Mouse (Mus musculus) heart, adult 11 months (tissue): ENCODE data around the gene Olfr279.
"Not testable (repeated sequence)": the region's sequence is repeated elsewhere in the genome, so short reads cannot be mapped to it uniquely, and the experiment has no call there.

Source experiments
- DNase-seq: peaks from one replicate; pipeline ENCODE4 v3.0.0; 2022

Gene Olfr279

GRCm38 (mm10) chr15:98511386-98511928 lies 19.3 kb downstream of the Olfr279 start:
- DNase-seq = peak; percentile 96

- DNase-seq = peak; percentile 93
These were observed 20.0 kb downstream of the Olfr279 start for GRCm38 (mm10) chr15:98512232-98512631.

DNA sequence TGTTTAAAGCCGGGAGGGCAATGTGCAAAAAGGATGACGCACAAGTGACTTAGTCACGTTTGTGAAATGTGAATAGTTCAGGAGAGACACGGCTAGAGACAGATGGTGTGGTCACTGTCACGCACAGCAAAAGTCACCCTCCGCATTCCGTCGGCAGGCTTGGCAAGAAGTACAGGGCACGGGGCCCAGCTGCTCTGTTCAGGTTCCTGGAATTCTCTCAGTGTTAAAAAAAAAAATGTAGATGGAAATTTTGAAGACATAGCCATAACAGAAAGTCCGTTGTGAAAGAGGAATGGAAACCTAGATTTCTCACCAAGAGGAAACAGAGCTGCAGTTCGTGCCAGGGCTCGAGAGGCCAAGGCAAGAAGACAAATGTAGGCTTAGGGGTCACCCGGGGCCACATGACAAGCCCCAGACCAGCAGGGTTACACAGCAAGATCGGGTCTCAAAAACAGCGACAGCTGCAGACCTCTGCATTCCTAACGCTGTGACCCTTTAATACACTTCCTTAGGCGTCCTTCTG lies 20.7 kb downstream of the Olfr279 start:
- peak; percentile 98 for DNase-seq

DNA sequence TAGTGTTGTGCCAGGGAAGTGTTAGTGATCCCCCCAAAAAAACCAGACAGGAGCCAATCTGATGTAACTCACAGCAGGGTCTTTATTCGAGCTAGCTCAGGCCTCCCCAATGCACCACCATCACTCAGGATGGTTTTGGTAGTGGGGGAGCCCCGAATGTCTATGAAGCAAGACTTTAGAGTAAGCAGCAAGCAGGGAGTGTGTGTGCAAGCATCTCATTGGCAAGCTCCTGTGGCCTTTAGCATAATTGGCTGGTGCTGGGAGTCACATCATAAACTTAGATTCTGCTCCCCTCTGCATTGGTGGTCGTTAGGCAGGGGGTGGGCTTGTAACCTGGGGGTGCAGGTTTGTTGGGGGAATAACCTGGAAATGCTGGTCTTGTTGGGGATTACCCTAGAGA lies 21.5 kb downstream of the Olfr279 start:
- DNase-seq = peak; percentile 88

GRCm38 (mm10) chr15:98514146-98514545 lies 21.9 kb downstream of the Olfr279 start:
- DNase-seq = peak; percentile 88

DNA sequence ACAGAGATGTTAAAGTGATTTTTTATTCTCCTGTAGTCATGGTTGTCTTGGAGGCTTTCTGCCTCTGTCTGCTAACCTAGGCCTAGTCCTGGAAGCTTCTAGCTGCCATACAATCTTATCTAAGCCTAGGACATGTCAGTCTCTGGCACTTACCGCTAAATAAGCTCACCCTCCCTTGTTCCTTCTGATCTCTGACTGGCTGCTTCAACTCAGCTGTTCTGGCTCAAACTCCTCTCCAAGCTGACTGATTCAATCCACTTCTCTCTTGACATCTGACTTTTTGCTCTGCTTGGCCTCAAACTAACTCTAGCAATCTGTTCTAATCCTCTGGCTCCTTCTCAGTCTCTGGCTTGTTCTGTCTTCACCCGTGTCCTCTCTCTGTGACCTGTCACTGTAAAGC lies 22.6 kb downstream of the Olfr279 start:
- not testable (repeated sequence) for DNase-seq

- peak; percentile 90 for DNase-seq
These were observed 25.5 kb downstream of the Olfr279 start for GRCm38 (mm10) chr15:98517380-98518355.

DNA sequence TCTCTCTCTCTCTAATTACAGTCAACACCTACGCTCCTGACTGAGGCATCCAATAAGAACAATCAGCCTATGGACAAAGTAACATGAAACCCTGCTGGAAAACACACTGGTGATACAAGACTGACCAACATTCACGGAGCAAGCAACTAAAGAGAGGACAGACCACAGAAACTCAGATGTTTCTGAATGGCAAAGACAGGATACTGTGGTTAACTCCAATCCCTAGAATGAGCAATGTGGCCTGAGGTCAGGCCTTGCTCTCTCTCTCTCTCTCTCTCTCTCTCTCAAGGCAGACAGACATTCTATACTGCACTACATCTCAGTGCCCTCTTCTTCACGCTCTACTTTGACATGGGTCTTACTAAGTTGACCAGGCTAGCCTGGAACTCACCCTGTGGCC lies 29.0 kb downstream of the Olfr279 start:
- no peak for DNase-seq

DNA sequence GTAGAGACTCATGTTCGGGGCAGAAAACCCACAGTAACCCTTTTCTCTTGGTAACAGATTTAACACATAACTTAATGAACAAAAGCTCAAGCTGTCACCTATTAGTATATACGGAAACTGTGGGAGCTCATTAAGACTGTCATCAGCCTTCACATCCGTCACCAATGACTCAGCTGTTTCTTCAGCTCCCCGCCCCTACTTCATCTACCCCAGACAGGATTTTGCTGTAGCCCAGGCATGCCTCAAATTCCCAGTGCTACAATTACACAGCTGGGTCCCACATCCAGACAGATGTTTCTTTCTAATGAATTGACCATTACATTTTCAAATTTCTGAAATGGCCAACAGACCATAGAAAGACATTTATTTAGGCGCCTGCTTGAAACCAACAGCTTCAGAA lies 33.9 kb downstream of the Olfr279 start:
- DNase-seq = no peak

- no peak for DNase-seq
These were observed 35.0 kb downstream of the Olfr279 start for GRCm38 (mm10) chr15:98527056-98527771.

GRCm38 (mm10) chr15:98528066-98528563 lies 35.9 kb downstream of the Olfr279 start:
- no peak for DNase-seq

DNA sequence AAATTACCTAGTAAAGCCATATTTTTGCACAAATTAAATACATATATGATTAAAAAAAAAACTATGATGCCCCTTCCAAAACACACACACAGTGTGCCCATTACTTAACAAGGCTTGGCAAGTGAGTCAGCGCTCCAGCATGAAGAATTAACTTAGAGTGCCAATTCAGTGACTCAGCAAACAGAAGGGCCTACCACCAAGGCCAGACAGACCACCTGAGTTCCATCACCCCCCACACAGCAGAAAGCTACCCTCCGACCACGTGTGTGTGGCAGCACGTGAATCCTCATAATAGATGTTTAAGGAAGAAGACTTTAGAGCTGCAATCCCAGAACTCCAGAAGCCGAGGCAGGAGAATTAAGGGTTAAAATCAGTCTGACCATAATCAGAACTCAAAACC lies 40.1 kb downstream of the Olfr279 start:
- peak; percentile 90 for DNase-seq

GRCm38 (mm10) chr15:98533035-98533531 lies 40.9 kb downstream of the Olfr279 start:
- DNase-seq = peak; percentile 90

- DNase-seq = peak; percentile 100
These were observed 41.9 kb downstream of the Olfr279 start, which contains the start of gene Kansl2 for GRCm38 (mm10) chr15:98533881-98534627. Kansl2 (minus strand) TSS chr15:98534264.

- DNase-seq = peak; percentile 79
These were observed 43.7 kb downstream of the Olfr279 start for GRCm38 (mm10) chr15:98535921-98536320.

GRCm38 (mm10) chr15:98536828-98537510 lies 44.8 kb downstream of the Olfr279 start:
- peak; percentile 87 for DNase-seq

- DNase-seq = peak; percentile 41
These were observed 45.7 kb downstream of the Olfr279 start for GRCm38 (mm10) chr15:98537923-98538322.

DNA sequence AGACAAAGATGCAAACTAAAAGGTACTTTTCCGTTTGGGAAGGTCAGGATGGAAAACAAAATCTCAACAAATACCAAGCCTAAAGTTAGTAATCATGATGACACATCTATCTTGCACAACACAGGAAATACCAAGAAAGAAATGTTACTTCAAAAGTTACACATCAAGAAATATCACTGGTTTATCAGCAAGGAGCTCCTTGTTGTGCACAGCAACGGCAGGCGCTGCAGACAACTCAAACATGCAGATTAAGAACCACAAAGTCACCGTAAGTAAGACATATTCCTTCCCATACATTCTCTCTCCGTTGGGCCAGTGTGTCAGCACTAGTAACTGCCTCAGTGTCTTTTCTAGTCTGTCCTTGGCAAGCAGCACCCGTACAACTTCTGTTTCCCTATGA lies 48.9 kb downstream of the Olfr279 start:
- peak; percentile 58 for DNase-seq

GRCm38 (mm10) chr15:98543341-98543740 lies 51.1 kb downstream of the Olfr279 start:
- DNase-seq = peak; percentile 80

- DNase-seq = peak; percentile 13
These were observed 52.9 kb downstream of the Olfr279 start for GRCm38 (mm10) chr15:98545151-98545550.

DNA sequence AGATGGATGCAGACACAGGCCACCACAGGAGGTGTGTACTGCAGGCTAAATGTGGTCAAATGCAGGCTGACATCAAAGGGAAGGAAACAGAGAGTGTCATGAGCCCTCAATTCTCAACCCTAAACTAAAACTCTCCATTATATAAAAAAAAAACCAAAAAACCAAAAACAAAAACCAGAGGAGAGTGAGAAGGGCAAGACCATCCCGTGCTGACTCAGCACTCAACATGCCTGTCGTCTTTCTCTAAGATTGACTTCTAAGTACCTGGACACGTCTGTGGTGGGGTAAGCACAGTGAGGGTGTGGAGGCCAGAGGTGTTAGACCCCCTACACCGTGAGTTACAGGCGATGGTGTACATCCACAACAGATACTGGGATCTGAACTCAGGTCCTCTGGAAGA lies 54.6 kb downstream of the Olfr279 start:
- DNase-seq = peak; percentile 49
